ENCODE assay signal across 19 mouse cellular contexts in the genomic region with DNA sequence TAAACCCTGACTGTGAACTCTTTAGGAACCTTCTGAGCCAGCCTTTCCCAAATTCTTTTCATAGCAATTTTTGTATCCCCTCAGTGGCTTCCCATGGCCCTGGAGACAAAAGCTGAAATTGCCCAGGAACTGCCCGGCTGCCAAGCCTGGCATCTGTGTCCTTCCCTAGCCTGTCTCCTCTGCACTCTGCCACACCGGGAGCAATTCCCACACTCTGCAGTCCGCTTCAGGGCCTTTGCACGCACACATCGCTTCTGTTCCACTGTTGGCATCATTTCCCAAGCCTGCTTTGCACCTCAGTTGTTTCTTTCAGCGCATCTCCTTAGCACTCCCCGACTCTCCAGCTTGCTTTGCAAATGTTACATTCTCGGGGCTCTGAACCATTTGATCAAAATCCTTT. TPM values are rescaled to one million over a fixed set of nuclear protein-coding genes. Genes with fewer than 3 reads are reported as not detected.
"Had no signal": no experiment of that assay in that cellular context is flagged by ENCODE, and none has a peak within 500 bp of the region (broad histone marks: within the 10 kb centered on the region; RNA-seq: fewer than 3 reads in every experiment).

No protein-coding gene starts in this region.

- H3K36me3 ChIP-seq: limb, embryonic 15.5 days; liver, embryonic 12.5 days; midbrain, embryonic 13.5 days had no signal

- H3K4me2 ChIP-seq: limb, embryonic 15.5 days; liver, embryonic 12.5 days; lung, embryonic 14.5 days; midbrain, embryonic 13.5 days had no signal

- H3K4me1 ChIP-seq: liver, embryonic 12.5 days had no signal

- DNase-seq: kidney, adult 11 months; lung, embryonic 14.5 days; lung, postnatal 10 days; right cerebral cortex, postnatal 14 days; thymus, adult 2 months; thymus, postnatal 25 days had no signal

- H3K27ac ChIP-seq: kidney, postnatal 0 days; left cerebral cortex, adult 2 months; limb, embryonic 15.5 days; liver, embryonic 12.5 days; macrophage; midbrain, embryonic 13.5 days had no signal

- H3K4me3 ChIP-seq: left cerebral cortex, adult 2 months; limb, embryonic 15.5 days; liver, embryonic 12.5 days; megakaryocyte, embryonic 14.5 days; midbrain, embryonic 13.5 days had no signal

- H3K9ac ChIP-seq: limb, embryonic 15.5 days; liver, embryonic 12.5 days; lung, embryonic 14.5 days; midbrain, embryonic 13.5 days had no signal

- ATAC-seq: liver, embryonic 12.5 days; midbrain, embryonic 13.5 days had no signal

- H3K9me3 ChIP-seq: limb, embryonic 15.5 days; liver, embryonic 12.5 days; midbrain, embryonic 13.5 days had no signal

RNA-seq across cellular contexts. Expression of a gene that starts 2.3 kb away (rescaled TPM):
- polyA plus RNA-seq: macrophage had no signal

RNA-seq across cellular contexts. Expression of a gene that starts 48.8 kb away (rescaled TPM):
- total RNA-seq: layer of hippocampus, adult 8-10 months; layer of hippocampus, postnatal 14 days; left cerebral cortex, adult 2 months; left cerebral cortex, postnatal 14 days had no signal
- polyA plus RNA-seq: large intestine, adult 2 months; liver, embryonic 12.5 days; liver, embryonic 16.5 days; macrophage; midbrain, embryonic 13.5 days; midbrain, postnatal 0 days had no signal

RNA-seq across cellular contexts. Expression of a gene that starts 58.7 kb away (rescaled TPM):
- polyA plus RNA-seq: liver, embryonic 12.5 days; liver, embryonic 16.5 days had no signal
